Mouse (Mus musculus): ENCODE data around the gene Trappc2l. TPM values are rescaled to one million over a fixed set of nuclear protein-coding genes. Genes with fewer than 3 reads are reported as not detected.

Gene Trappc2l
- polyA plus RNA-seq (2012; rRNA removed; ENCODE audit: low replicate concordance) = 150 and 176 TPM in 2 replicates

DNA sequence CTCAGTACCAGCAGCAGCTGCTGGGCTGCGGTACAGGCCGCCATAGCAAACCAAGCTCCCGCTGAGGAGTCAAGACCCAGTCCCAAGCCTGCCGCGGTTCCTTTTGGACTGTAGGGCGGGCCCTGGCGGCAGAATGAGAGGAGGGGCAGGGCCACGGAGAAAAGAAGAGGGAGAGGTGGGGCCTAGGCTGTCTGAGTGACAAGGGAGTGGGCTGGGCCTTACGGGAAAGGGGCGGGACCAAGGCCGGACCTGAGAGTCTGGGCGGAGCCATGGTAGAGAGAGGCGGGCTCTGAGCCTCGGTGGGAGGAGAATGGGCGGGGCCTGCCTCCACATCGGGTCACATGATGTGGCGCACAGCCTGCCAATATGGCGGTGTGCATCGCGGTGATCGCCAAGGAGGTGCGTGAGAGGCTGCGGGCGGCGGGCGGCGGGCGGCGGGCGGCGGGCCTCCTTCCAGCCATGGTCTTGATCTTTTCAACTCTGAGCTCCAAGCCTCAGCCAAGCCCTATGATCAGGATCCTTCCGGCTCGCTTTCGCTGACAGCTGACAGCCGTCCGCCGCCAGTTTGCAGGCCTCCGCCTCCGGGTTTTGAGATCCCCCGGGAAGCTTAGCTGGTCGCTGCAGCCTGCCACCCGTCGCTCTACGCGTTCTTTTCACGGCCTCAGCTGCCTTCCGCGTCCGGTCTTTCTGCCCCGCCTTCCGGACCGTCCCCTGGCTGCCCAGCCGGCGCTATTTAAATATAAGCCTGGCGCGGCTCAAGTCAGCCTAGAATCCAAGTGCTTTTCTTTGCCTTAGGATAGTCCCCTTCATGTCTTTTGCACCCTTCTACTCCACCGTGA lies at the start of gene Trappc2l, which contains the start of gene Galns:
TSS of gene Trappc2l (plus strand) at position 346 of the 839 bp plus-strand sequence.
TSS of gene Galns (minus strand) at position 169 of the 839 bp plus-strand sequence.

GRCm38 (mm10) chr8:122567361-122568108 lies 43.9 kb upstream of the Trappc2l start, which contains the start of gene Cdt1:
Gene Cdt1 (plus strand): TSS chr8:122568015.

GRCm38 (mm10) chr8:122576648-122577022 lies 34.8 kb upstream of the Trappc2l start, which contains the start of gene Aprt:
Gene Aprt (minus strand): TSS chr8:122576909.

DNA sequence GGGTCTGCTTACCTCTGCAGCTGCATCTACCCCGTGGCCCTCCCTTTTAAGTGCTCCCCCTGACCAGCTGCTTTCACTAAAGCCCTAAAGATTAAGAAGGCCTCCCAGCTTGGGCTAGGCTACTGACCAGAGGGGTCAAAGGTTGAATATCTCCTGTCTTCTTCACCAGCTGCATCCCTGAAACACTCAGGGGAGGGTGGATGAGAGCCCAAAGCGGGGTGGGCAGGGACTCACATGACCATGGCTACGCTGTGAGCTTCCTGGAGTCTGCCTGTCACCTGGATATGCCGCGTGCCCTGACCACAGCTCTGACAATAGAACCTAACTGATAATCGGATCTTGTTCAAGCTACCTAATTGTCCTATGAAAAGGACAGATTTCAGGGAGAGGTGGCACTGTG lies 11.3 kb downstream of the Trappc2l start, which contains the start of gene Pabpn1l:
TSS of gene Pabpn1l (minus strand) at position 13 of the 400 bp plus-strand sequence.

Other genes with a start within 250 kb of the Trappc2l start
- gene Zc3h18, start 235.0 kb upstream of the Trappc2l start, polyA plus RNA-seq (2012; rRNA removed; ENCODE audit: low replicate concordance) = 21.8 and 28.0 TPM in 2 replicates
- 0.27 TPM in 1 of 2 replicates, not detected in the other for gene Il17c, start 189.6 kb upstream of the Trappc2l start, polyA plus RNA-seq (2012; rRNA removed; ENCODE audit: low replicate concordance)
- gene Cyba, start 178.7 kb upstream of the Trappc2l start, polyA plus RNA-seq (2012; rRNA removed; ENCODE audit: low replicate concordance) = 176 and 337 TPM in 2 replicates
- 24.1 and 33.2 TPM in 2 replicates for gene Mvd, start 168.2 kb upstream of the Trappc2l start, polyA plus RNA-seq (2012; rRNA removed; ENCODE audit: low replicate concordance)
- 2.4 and 3.5 TPM in 2 replicates for gene Snai3, start 150.9 kb upstream of the Trappc2l start, polyA plus RNA-seq (2012; rRNA removed; ENCODE audit: low replicate concordance)
- gene Rnf166, start 135.6 kb upstream of the Trappc2l start, polyA plus RNA-seq (2012; rRNA removed; ENCODE audit: low replicate concordance) = 46.6 and 51.2 TPM in 2 replicates
- gene Ctu2, start 135.5 kb upstream of the Trappc2l start, polyA plus RNA-seq (2012; rRNA removed; ENCODE audit: low replicate concordance) = 30.8 and 32.0 TPM in 2 replicates
- 22.7 and 28.7 TPM in 2 replicates for gene Piezo1, start 60.3 kb upstream of the Trappc2l start, polyA plus RNA-seq (2012; rRNA removed; ENCODE audit: low replicate concordance)
- 47.8 and 130 TPM in 2 replicates for gene Cdt1, start 43.6 kb upstream of the Trappc2l start, polyA plus RNA-seq (2012; rRNA removed; ENCODE audit: low replicate concordance)
- gene Aprt, start 34.7 kb upstream of the Trappc2l start, polyA plus RNA-seq (2012; rRNA removed; ENCODE audit: low replicate concordance) = 696 and 873 TPM in 2 replicates
- gene Galns, start 177 bp upstream of the Trappc2l start, polyA plus RNA-seq (2012; rRNA removed; ENCODE audit: low replicate concordance) = 13.8 and 23.3 TPM in 2 replicates
- gene Pabpn1l, start 11.1 kb downstream of the Trappc2l start, polyA plus RNA-seq (2012; rRNA removed; ENCODE audit: low replicate concordance) = 0.21 TPM in 1 of 2 replicates, not detected in the other
- 8.3 and 9.0 TPM in 2 replicates for gene Cbfa2t3, start 87.5 kb downstream of the Trappc2l start, polyA plus RNA-seq (2012; rRNA removed; ENCODE audit: low replicate concordance)
- gene Acsf3, start 163.8 kb downstream of the Trappc2l start, polyA plus RNA-seq (2012; rRNA removed; ENCODE audit: low replicate concordance) = 32.6 and 42.7 TPM in 2 replicates
- not detected in 2 replicates for gene Cdh15, start 236.3 kb downstream of the Trappc2l start, polyA plus RNA-seq (2012; rRNA removed; ENCODE audit: low replicate concordance)

All from duodenum, adult 2 months (tissue).